28 mouse cellular contexts compared by ENCODE assay signal in the genomic region with DNA sequence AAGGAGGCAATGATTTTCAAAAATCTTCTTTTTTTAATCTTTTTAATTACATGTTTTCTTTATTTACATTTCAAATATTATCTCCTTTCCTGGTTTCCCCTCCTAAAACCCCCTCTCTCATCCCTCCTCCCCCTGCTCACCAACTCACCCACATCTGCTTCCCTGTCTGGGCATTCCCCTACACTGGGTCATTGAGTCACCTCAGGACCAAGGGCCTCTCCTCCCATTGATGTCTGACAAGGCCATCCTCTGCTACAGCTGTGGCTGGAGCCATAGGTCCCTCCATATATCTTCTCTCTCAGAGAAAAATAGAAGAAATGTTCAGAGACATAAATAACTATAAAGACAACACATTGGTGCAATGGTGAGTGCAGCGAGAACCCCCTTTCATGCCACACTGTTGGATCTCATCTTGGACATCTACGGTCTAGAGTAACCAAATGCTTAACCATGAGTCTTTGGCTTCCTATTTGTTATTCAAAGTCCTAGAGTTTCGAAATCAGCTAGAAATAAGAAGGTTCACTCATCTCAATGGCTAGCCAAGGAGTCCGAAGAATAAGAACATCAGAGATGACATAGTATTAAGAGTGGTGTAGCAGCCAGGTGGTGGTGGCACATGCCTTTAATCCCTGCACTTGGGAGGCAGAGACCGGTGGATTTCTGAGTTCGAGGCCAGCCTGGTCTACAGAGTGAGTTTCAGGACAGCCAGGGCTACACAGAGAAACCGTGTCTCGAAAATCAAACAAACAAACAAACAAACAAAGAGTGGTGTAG.
"Had no signal": no experiment of that assay in that cellular context is flagged by ENCODE, and none has a peak within 500 bp of the region (broad histone marks: within the 10 kb centered on the region; RNA-seq: fewer than 3 reads in every experiment).

No protein-coding gene starts in this region.

- H3K27ac ChIP-seq: left cerebral cortex, adult 2 months; limb, embryonic 10.5 days; limb, embryonic 12.5 days; limb, embryonic 13.5 days; limb, embryonic 15.5 days; liver, embryonic 13.5 days; liver, embryonic 14.5 days; liver, embryonic 15.5 days; lung, embryonic 15.5 days; macrophage; midbrain, embryonic 10.5 days; midbrain, embryonic 12.5 days; midbrain, embryonic 13.5 days; midbrain, embryonic 15.5 days; neural tube, embryonic 12.5 days had no signal

- H3K36me3 ChIP-seq: limb, embryonic 10.5 days; limb, embryonic 12.5 days; limb, embryonic 13.5 days; limb, embryonic 15.5 days; liver, embryonic 13.5 days; liver, embryonic 15.5 days; lung, embryonic 15.5 days; midbrain, embryonic 10.5 days; midbrain, embryonic 12.5 days; midbrain, embryonic 13.5 days; midbrain, embryonic 15.5 days; neural tube, embryonic 12.5 days had no signal

- H3K27me3 ChIP-seq: limb, embryonic 12.5 days; limb, embryonic 13.5 days; limb, embryonic 15.5 days; liver, embryonic 13.5 days; liver, embryonic 15.5 days; lung, embryonic 15.5 days; megakaryocyte, embryonic 14.5 days; midbrain, embryonic 12.5 days; midbrain, embryonic 13.5 days; midbrain, embryonic 15.5 days; neural tube, embryonic 12.5 days had no signal

- H3K4me1 ChIP-seq: limb, embryonic 10.5 days; limb, embryonic 12.5 days; limb, embryonic 13.5 days; limb, embryonic 15.5 days; liver, embryonic 13.5 days; liver, embryonic 15.5 days; lung, embryonic 15.5 days; megakaryocyte, embryonic 14.5 days; midbrain, embryonic 10.5 days; midbrain, embryonic 12.5 days; midbrain, embryonic 13.5 days; midbrain, embryonic 15.5 days; neural tube, embryonic 12.5 days had no signal

- H3K9ac ChIP-seq: limb, embryonic 12.5 days; limb, embryonic 13.5 days; limb, embryonic 15.5 days; liver, embryonic 13.5 days; liver, embryonic 14.5 days; liver, embryonic 15.5 days; lung, embryonic 14.5 days; lung, embryonic 15.5 days; midbrain, embryonic 12.5 days; midbrain, embryonic 13.5 days; midbrain, embryonic 15.5 days; neural tube, embryonic 12.5 days had no signal

- ATAC-seq: lung, postnatal 0 days; midbrain, embryonic 15.5 days had no signal

- H3K4me2 ChIP-seq: limb, embryonic 12.5 days; limb, embryonic 13.5 days; limb, embryonic 15.5 days; liver, embryonic 11.5 days; liver, embryonic 13.5 days; liver, embryonic 15.5 days; midbrain, embryonic 11.5 days; midbrain, embryonic 12.5 days; neural tube, embryonic 12.5 days had no signal

- DNase-seq: left cerebral cortex, postnatal 4 days; liver; liver, embryonic 13.5 days; lung, adult 18-20 months; lung, adult 2 months; lung, embryonic 14.5 days; lung, postnatal 10 days; lung, postnatal 14 days; lung, postnatal 36 days; lung, postnatal 4 days had no signal

- H3K9me3 ChIP-seq: limb, embryonic 10.5 days; limb, embryonic 12.5 days; limb, embryonic 13.5 days; limb, embryonic 15.5 days; liver, embryonic 13.5 days; liver, embryonic 15.5 days; lung, embryonic 15.5 days; midbrain, embryonic 10.5 days; midbrain, embryonic 12.5 days; midbrain, embryonic 13.5 days; midbrain, embryonic 15.5 days; neural tube, embryonic 12.5 days had no signal

- H3K4me3 ChIP-seq: left cerebral cortex, adult 2 months; limb, embryonic 10.5 days; limb, embryonic 12.5 days; limb, embryonic 13.5 days; limb, embryonic 15.5 days; liver, embryonic 13.5 days; liver, embryonic 15.5 days; lung, embryonic 15.5 days; megakaryocyte, embryonic 14.5 days; midbrain, embryonic 10.5 days; midbrain, embryonic 12.5 days; midbrain, embryonic 13.5 days; midbrain, embryonic 15.5 days; neural tube, embryonic 12.5 days had no signal
